Mouse (Mus musculus) ES-E14 (cell line): ENCODE results near the gene Ppp1r26.

Source experiments
- CHD2 ChIP-seq: IDR thresholded peaks from 2 replicates; pipeline ENCODE4 v1.6.1; 2014; ENCODE audit warnings: mild to moderate bottlenecking, low read depth, low read length, inconsistent platforms
- MAFK ChIP-seq: IDR thresholded peaks from 2 replicates; pipeline ENCODE4 v1.6.1; 2014; ENCODE audit warnings: mild to moderate bottlenecking, low read depth, low read length, inconsistent platforms; ENCODE audit not compliant: insufficient read depth
- ZC3H11A ChIP-seq: IDR thresholded peaks from 2 replicates; pipeline ENCODE4 v1.6.1; 2012; ENCODE audit warnings: low read depth, mild to moderate bottlenecking, inconsistent platforms, low read length, borderline replicate concordance
- ZNF384 ChIP-seq: IDR thresholded peaks from 2 replicates; pipeline ENCODE4 v1.6.1; 2012; ENCODE audit warnings: low read depth, low read length, inconsistent platforms

GRCm38 (mm10) chr2:28502987-28503386 is 56.4 kb downstream of the Ppp1r26 start:
- no peak for TF ChIP-seq ZC3H11A
- no peak for TF ChIP-seq CHD2
- no peak for TF ChIP-seq ZNF384
- TF ChIP-seq MAFK = no peak
